Mouse (Mus musculus) C2C12 (cell line): ENCODE measurements around the gene Ccr9. TPM values are rescaled to one million over a fixed set of nuclear protein-coding genes. Genes with fewer than 3 reads are reported as not detected.

Experiments used
- H3K27me3 ChIP-seq: one replicate; pipeline ENCODE4 v1.6.1; 2011; ENCODE audit not compliant: control insufficient read depth, insufficient read depth, insufficient read length
- H3K36me3 ChIP-seq: one replicate; pipeline ENCODE4 v1.6.1; 2011; ENCODE audit not compliant: control insufficient read depth, insufficient read depth
- H3K4me3 ChIP-seq: one replicate; pipeline ENCODE4 v1.5.1; 2011; ENCODE audit warnings: mild to moderate bottlenecking, control low read depth; ENCODE audit not compliant: poor library complexity, insufficient read depth, severe bottlenecking
- H3K79me2 ChIP-seq: one replicate; pipeline ENCODE4 v1.6.1; 2011; ENCODE audit not compliant: control insufficient read depth, insufficient read depth
- H3K79me3 ChIP-seq: one replicate; pipeline ENCODE4 v1.6.1; 2011; ENCODE audit warnings: low read depth, control low read depth
- H3ac ChIP-seq: one replicate; pipeline ENCODE3; 2011; ENCODE audit warnings: low read depth; ENCODE audit not compliant: control insufficient read depth, insufficient read length
- CEBPB ChIP-seq: IDR thresholded peaks from one replicate; pipeline ENCODE4 v1.6.1; 2011; ENCODE audit warnings: low read depth, mild to moderate bottlenecking, control low read depth, moderate library complexity
- CTCF ChIP-seq: IDR thresholded peaks from one replicate; pipeline ENCODE4 v1.5.1; 2011; ENCODE audit not compliant: control insufficient read depth, insufficient read depth, insufficient read length
- FOSL1 ChIP-seq: IDR thresholded peaks from one replicate; pipeline ENCODE4 v1.8.0; 2011; ENCODE audit warnings: mild to moderate bottlenecking, low read length; ENCODE audit not compliant: poor library complexity, insufficient read depth, severe bottlenecking
- MAX ChIP-seq: IDR thresholded peaks from one replicate; pipeline ENCODE4 v1.6.1; 2011; ENCODE audit warnings: mild to moderate bottlenecking, control low read depth
- MYOD1 ChIP-seq: IDR thresholded peaks from one replicate; pipeline ENCODE4 v1.6.1; 2011; ENCODE audit warnings: low read depth; ENCODE audit not compliant: control insufficient read depth, insufficient read length
- MYOG ChIP-seq: IDR thresholded peaks from one replicate; pipeline ENCODE4 v1.6.1; 2011; ENCODE audit not compliant: control insufficient read depth, insufficient read length; ENCODE audit errors: extremely low read depth
- USF1 ChIP-seq: IDR thresholded peaks from one replicate; pipeline ENCODE4 v1.6.1; 2011; ENCODE audit warnings: low read depth, mild to moderate bottlenecking, control low read depth, moderate library complexity
- polyA plus RNA-seq: library from polyadenylated mRNA; unstranded; fragments of >200 nt; fragmentation: generic; extraction: Trizol; gene quantifications from one replicate; pipeline ENCODE4 v1.2.1, GENCODE M21; 2012; ENCODE audit warnings: missing spikeins

Ccr9 gene
- polyA plus RNA-seq, 1 experiment: 0.01 TPM

DNA sequence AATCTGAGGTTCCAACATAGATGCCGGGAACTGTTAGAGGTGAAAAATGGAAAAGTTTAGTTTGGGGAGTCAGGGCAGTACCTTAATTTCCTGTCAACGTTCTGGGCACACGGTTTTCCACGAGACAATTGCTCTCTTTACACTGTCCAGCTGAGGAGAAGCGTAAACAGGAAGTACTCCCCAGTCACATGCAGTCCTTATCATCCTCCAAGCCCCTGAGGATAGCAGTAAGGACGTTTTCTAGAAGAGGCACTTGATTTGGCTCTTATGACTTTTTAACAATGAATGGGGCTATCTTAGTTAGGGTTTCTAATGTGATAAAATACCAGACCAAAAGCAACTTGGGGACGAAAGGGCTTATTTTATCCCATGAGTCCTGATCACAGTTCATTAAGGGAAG, 130.3 kb downstream of the Ccr9 start:
- TF ChIP-seq MAX (no peak), MYOD1 (no peak), CEBPB (no peak), MYOG (no peak), USF1 (no peak), FOSL1 (no peak), CTCF (no peak)
- Histone ChIP-seq H3K4me3 (no peak overlapping the region), H3K27me3 (no peaks in the 10 kb centered on the region), H3K36me3 (peaks cover 17% of the 10 kb centered on the region), H3K79me3 (no peaks in the 10 kb centered on the region), H3K79me2 (no peaks in the 10 kb centered on the region), H3ac (no peak overlapping the region)

DNA sequence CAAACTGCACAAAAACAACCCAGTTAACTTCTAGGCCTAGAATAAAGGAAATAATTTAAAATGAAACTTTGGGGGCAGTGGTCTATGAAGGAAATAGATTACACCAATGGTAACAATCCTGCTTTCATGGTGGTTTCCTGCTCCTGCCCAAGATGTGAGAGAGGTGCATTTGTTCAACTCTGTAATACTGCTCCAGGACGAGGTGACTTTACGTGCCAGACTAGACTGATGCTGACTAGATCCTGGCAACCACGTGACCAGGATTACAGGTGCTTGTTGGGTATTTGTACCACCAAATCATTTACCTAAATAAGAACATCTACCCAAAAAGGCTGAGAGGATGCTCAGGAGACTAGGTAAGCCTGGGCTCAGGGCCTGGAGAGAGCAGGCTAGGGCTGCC, 133.6 kb downstream of the Ccr9 start:
- Histone ChIP-seq H3K4me3 (no peak overlapping the region), H3K79me3 (no peaks in the 10 kb centered on the region), H3ac (no peak overlapping the region), H3K79me2 (no peaks in the 10 kb centered on the region), H3K27me3 (no peaks in the 10 kb centered on the region), H3K36me3 (peaks cover 14% of the 10 kb centered on the region)
- TF ChIP-seq MAX (no peak), USF1 (peak; percentile 32), CEBPB (no peak)

DNA sequence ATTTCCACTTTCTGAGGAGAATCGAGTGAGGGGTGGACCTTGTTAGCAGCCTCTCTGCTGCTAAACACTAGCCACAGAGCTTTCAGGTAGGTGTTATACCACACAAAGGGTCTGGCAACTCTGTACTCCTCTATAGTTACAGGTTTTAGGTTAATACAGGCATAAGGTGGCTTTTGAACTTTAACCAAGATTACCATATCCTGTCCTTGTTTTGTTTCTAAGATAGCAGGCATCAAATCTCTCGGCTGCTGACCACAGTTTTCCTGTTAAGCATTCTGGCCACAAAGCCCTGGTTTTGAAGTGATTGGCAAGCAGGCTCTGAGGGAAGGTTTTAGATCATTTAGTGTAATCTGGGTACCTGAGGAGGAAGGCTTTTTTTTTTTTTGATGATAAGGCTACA, 136.1 kb downstream of the Ccr9 start:
- H3K36me3 ChIP-seq: peaks cover 14% of the 10 kb centered on the region
- no peaks in the 10 kb centered on the region for H3K79me2 ChIP-seq
- H3ac ChIP-seq: no peak overlapping the region
- TF ChIP-seq MAX (no peak), USF1 (no peak), FOSL1 (no peak), CTCF (no peak), MYOG (no peak), CEBPB (no peak), MYOD1 (no peak)
- no peaks in the 10 kb centered on the region for H3K79me3 ChIP-seq
- no peaks in the 10 kb centered on the region for H3K27me3 ChIP-seq
- no peak overlapping the region for H3K4me3 ChIP-seq

DNA sequence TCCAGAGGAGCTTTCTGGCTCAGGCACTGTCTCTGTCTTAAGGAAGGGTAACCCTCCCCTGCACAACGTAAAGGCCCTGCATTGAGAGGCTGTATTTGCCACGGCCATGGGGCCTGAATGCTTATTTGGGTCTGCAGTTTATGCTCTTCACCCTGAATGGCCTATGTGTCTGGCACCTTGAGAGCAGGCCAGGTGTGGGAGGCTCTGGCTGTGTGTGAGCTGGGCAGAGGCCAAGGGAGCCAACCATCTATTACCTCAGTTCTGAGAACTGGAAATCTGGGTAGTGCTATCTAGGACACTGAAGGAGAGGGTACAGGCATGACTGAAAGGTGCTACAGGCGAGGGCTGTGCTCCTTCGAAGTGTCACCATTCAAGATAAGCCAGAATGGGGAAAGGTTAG, 136.6 kb downstream of the Ccr9 start:
- Histone ChIP-seq H3K36me3 (peaks cover 14% of the 10 kb centered on the region), H3K79me3 (no peaks in the 10 kb centered on the region), H3ac (no peak overlapping the region), H3K4me3 (no peak overlapping the region), H3K79me2 (peaks cover 3% of the 10 kb centered on the region), H3K27me3 (no peaks in the 10 kb centered on the region)
- TF ChIP-seq MYOG (no peak), USF1 (no peak), MAX (no peak), MYOD1 (no peak), CTCF (no peak), CEBPB (no peak), FOSL1 (no peak)

DNA sequence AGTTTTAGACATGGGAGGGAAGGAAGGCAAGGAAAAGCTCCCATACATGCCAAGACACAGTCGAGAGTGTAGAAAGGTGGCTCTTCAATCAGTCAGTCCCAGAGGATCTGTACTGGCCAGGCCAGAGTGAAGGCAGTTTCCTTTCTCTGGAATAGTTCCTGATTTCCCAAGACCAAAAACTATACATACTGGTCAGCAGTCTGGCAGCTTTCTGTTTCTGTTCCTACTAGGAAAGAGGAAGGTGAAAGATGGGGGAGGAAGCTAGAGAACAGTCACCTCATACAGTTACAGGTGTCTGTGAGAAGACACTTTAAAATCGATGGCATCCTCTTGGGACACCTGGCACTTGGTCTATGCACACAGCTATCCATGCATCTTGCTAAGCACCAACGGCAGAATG, 137.2 kb downstream of the Ccr9 start:
- Histone ChIP-seq H3K79me2 (peaks cover 5% of the 10 kb centered on the region), H3K4me3 (no peak overlapping the region), H3K79me3 (no peaks in the 10 kb centered on the region), H3K27me3 (no peaks in the 10 kb centered on the region), H3ac (no peak overlapping the region), H3K36me3 (peaks cover 14% of the 10 kb centered on the region)
- TF ChIP-seq FOSL1 (no peak), MYOG (no peak), CEBPB (no peak), CTCF (no peak), MYOD1 (no peak), MAX (no peak), USF1 (no peak)

DNA sequence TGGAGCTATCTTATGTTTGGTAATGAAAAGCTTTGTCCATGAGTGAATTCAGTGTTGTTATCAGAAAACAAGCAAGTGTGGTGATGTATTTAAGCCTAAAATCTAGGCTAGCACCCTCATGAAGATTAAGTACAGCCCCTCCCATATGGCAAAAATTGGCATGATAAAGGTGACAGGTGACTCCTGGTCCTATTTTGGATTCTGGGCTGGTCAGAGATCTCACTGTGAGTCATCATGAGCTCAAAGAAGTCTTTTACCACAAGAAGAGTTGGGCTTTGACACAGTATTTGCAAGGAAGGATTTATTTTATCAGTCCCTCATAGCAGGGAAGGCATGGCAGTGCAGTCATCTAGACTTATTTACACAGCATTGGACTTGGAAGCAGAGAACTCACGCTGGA, 137.8 kb downstream of the Ccr9 start:
- H3K79me2 ChIP-seq: peaks cover 5% of the 10 kb centered on the region
- peaks cover 15% of the 10 kb centered on the region for H3K36me3 ChIP-seq
- peak; percentile 81 for TF ChIP-seq MYOD1
- no peak for TF ChIP-seq CTCF
- TF ChIP-seq MAX: peak; percentile 25
- peak; percentile 4 for TF ChIP-seq FOSL1
- no peak for TF ChIP-seq MYOG
- TF ChIP-seq CEBPB: no peak
- no peak for TF ChIP-seq USF1

DNA sequence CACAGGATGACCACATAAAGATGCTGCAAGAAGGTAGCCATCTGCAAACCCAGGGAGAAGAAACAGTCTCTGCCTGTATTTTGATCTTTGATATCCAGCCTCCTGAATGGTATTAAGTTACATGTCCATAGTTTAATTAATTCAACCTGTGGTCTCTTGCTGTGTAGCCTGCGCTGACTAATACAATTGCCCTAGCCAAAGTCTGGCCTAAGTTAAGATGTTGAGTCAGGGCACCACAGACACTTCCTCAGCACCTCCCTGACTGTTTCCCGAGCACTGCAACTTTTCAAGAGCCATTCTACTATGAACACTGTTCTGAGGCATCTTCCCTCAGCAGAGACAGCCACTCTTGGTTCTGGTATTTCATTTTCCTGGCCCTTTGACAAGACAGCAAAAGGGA, 140.4 kb downstream of the Ccr9 start:
- TF ChIP-seq MYOG (no peak), FOSL1 (peak; percentile 31)
- no peaks in the 10 kb centered on the region for H3K27me3 ChIP-seq
- peak overlapping the region; percentile 12 for H3ac ChIP-seq
- peaks cover 5% of the 10 kb centered on the region for H3K79me2 ChIP-seq
- peaks cover 18% of the 10 kb centered on the region for H3K36me3 ChIP-seq
- H3K79me3 ChIP-seq: peaks cover 2% of the 10 kb centered on the region
- H3K4me3 ChIP-seq: no peak overlapping the region

More for the DNA sequence above, 137.8 kb downstream of the Ccr9 start:
- Histone ChIP-seq H3K4me3 (no peak overlapping the region), H3K79me3 (no peaks in the 10 kb centered on the region), H3ac (no peak overlapping the region), H3K27me3 (no peaks in the 10 kb centered on the region)
